In genomic region chr2:28640461-28641424, GRCm38 (mm10) we compare ENCODE assay signal across 8 mouse cellular contexts. TPM values are rescaled to one million over a fixed set of nuclear protein-coding genes. Genes with fewer than 3 reads are reported as not detected.
A peak's percentile ranks its signal among the peaks of the same experiment; 100 is the strongest.
DNase-seq lines count a peak whose midpoint lies in the region; ATAC-seq and TF ChIP-seq lines count a peak whose summit lies in the region.

Tsc1 (plus strand) TSS chr2:28641228.

- H3K4me2 ChIP-seq in hindbrain, embryonic 13.5 days: peak within 1 kb of the TSS; percentile 77

- peak within 1 kb of the TSS; percentile 96 for H3K9ac ChIP-seq in hindbrain, embryonic 13.5 days

- no peaks in the 10 kb centered on the region for H3K36me3 ChIP-seq in hindbrain, embryonic 13.5 days

- TF ChIP-seq CTCF in Patski (IDR thresholded peaks at IDR 0.05): no peak

- POLR2A ChIA-PET in Patski (lab: Charles Lee): interaction anchor here (0.7 to 0.8 kb wide), 2 partner anchors 12 to 967 kb away, joined by 3 to 4 read pairs; no protein-coding TSS in a partner anchor

- peak within 1 kb of the TSS; percentile 96 for H3K27ac ChIP-seq in hindbrain, embryonic 13.5 days

- no peaks in the 10 kb centered on the region for H3K27me3 ChIP-seq in Patski
- peaks cover 9% of the 10 kb centered on the region; the same call in 1 of the 2 replicates for H3K27me3 ChIP-seq in hindbrain, embryonic 13.5 days

- H3K9me3 ChIP-seq in hindbrain, embryonic 13.5 days: no peaks in the 10 kb centered on the region

- in situ Hi-C loops in Patski (cut with MboI; ENCODE audit: low pct_unique_long_range_greater_than_20kb): no loop called here

- H3K4me1 ChIP-seq in hindbrain, embryonic 13.5 days (replicated peaks): peaks cover 33% of the 10 kb centered on the region

- CTCF ChIA-PET in Patski (lab: Charles Lee): interaction anchor here (1.1 to 1.3 kb wide), 2 partner anchors 13 to 14 kb away, joined by 3 read pairs; no protein-coding TSS in a partner anchor

- ATAC-seq in Patski: peak; percentile 36
- peak; percentile 96 for ATAC-seq in hindbrain, embryonic 13.5 days (ENCODE audit: low FRiP score)

- peak; percentile 90 for DNase-seq in Patski (ENCODE audit: low read depth, low spot score)
- DNase-seq in cerebellum, postnatal 14 days: peak; percentile 97 to 98
- DNase-seq in frontal cortex, postnatal 14 days (ENCODE audit: low spot score in 2 of 2): peak; percentile 88 to 90
- DNase-seq in layer of hippocampus, postnatal 25 days (ENCODE audit: extremely low spot score in 1 of 2, low spot score in 1 of 2): peak; percentile 85 to 88
- DNase-seq in lung, postnatal 25 days (ENCODE audit: low spot score): peak; percentile 95
- peak; percentile 97 for DNase-seq in retina, embryonic 14.5 days (ENCODE audit: low spot score)
- peak; percentile 98 for DNase-seq in thymus, postnatal 4 days

- peak within 1 kb of the TSS; percentile 100 for H3K4me3 ChIP-seq in hindbrain, embryonic 13.5 days

- WGBS in hindbrain, embryonic 13.5 days: 2% methylated on average over 47 of the region's 47 CpGs

RNA-seq across cellular contexts. Expression of gene Tsc1, which starts in this region (rescaled TPM):
- polyA plus RNA-seq in Patski (2021): 16.8 TPM
- polyA plus RNA-seq in hindbrain, embryonic 13.5 days (2015; fragmentation: Nextera tagmentation; extraction: Ambion mirVana): 33.7 and 33.9 TPM in 2 replicates
- total RNA-seq in layer of hippocampus, postnatal 25 days (2021): 10 to 100 TPM; 36.1 to 44.0 TPM

Comparison
In these comparisons a context has a peak if more than half of its experiments do, and no peak if none do; other contexts are left out.
1. Peak in every context shown above with its lines: DNase-seq, ATAC-seq, H3K4me3 ChIP-seq and H3K27ac ChIP-seq.